Mouse (Mus musculus) hindbrain, embryonic 10.5 days (tissue): ENCODE data around the gene Lyrm7. TPM values are rescaled to one million over a fixed set of nuclear protein-coding genes. Genes with fewer than 3 reads are reported as not detected.
A peak's percentile ranks its signal among the peaks of the same experiment; 100 is the strongest.

Experiments used
- DNase-seq: peaks from one replicate; pipeline ENCODE4 v3.0.0-alpha.2; 2017; ENCODE audit warnings: low spot score
- H3K27ac ChIP-seq: fragments of 300-500 bp; sonication (generic); 2 replicates; pipeline ENCODE4 v1.5.1; 2016; ENCODE audit warnings: mild to moderate bottlenecking, moderate library complexity
- H3K27me3 ChIP-seq: fragments of 300-500 bp; sonication (generic); 2 replicates; pipeline ENCODE4 v1.6.1; 2016; ENCODE audit warnings: mild to moderate bottlenecking; ENCODE audit not compliant: poor library complexity, insufficient read depth, severe bottlenecking
- H3K36me3 ChIP-seq: fragments of 300-500 bp; sonication (generic); 2 replicates; pipeline ENCODE4 v1.6.1; 2016; ENCODE audit warnings: mild to moderate bottlenecking, moderate library complexity
- H3K4me1 ChIP-seq: fragments of 300-500 bp; sonication (generic); replicated peaks from 2 replicates; pipeline ENCODE4 v1.6.1; 2016; ENCODE audit warnings: mild to moderate bottlenecking
- H3K4me3 ChIP-seq: fragments of 300-500 bp; sonication (generic); 2 replicates; pipeline ENCODE4 v1.5.1; 2016; ENCODE audit warnings: mild to moderate bottlenecking, moderate library complexity
- H3K9me3 ChIP-seq: fragments of 300-500 bp; sonication (generic); 2 replicates; pipeline ENCODE4 v1.6.1; 2016; ENCODE audit warnings: mild to moderate bottlenecking, moderate library complexity
- WGBS: fragments of 180-500 bp; shearing (Covaris S2); methylation state at CpG from one replicate; pipeline ENCODE4 v1.1.7; 2016; 5-methylcytosine and 5-hydroxymethylcytosine counted together
- polyA plus RNA-seq: library from polyadenylated mRNA; unstranded; fragments of >200 nt; fragmentation: Nextera tagmentation; extraction: Ambion mirVana; gene quantifications from 2 replicates; pipeline ENCODE4 v1.2.1, GENCODE M21; 2016

Lyrm7 gene
- polyA plus RNA-seq, 1 experiment from 2014 or later = 5.2 TPM

GRCm38 (mm10) chr11:54878893-54879292, 18.2 kb upstream of the Lyrm7 start:
- Histone ChIP-seq H3K4me1 (peaks cover 17% of the 10 kb centered on the region), H3K36me3 (peaks cover 15% of the 10 kb centered on the region), H3K27ac (no peak overlapping the region), H3K4me3 (no peak overlapping the region), H3K9me3 (no peaks in the 10 kb centered on the region), H3K27me3 (no peaks in the 10 kb centered on the region)
- 83% methylated on average over 6 of the region's 6 CpGs for WGBS
- DNase-seq = no peak

GRCm38 (mm10) chr11:54876031-54876430, 15.3 kb upstream of the Lyrm7 start:
- Histone ChIP-seq H3K9me3 (no peaks in the 10 kb centered on the region), H3K36me3 (peaks cover 43% of the 10 kb centered on the region), H3K4me1 (peaks cover 4% of the 10 kb centered on the region), H3K4me3 (no peak overlapping the region), H3K27ac (no peak overlapping the region), H3K27me3 (no peaks in the 10 kb centered on the region)
- no peak for DNase-seq
- WGBS = 83% methylated on average over 5 of the region's 5 CpGs

GRCm38 (mm10) chr11:54871831-54872537, 11.3 kb upstream of the Lyrm7 start:
- peaks cover 74% of the 10 kb centered on the region for H3K36me3 ChIP-seq
- WGBS = 83% methylated on average over 7 of the region's 7 CpGs
- no peak overlapping the region for H3K4me3 ChIP-seq
- H3K27ac ChIP-seq = no peak overlapping the region
- no peaks in the 10 kb centered on the region for H3K9me3 ChIP-seq
- no peaks in the 10 kb centered on the region for H3K27me3 ChIP-seq
- peaks cover 25% of the 10 kb centered on the region for H3K4me1 ChIP-seq
- DNase-seq = no peak

- Histone ChIP-seq H3K9me3 (no peaks in the 10 kb centered on the region), H3K27me3 (no peaks in the 10 kb centered on the region), H3K27ac (no peak overlapping the region), H3K4me1 (peaks cover 36% of the 10 kb centered on the region), H3K4me3 (no peak overlapping the region), H3K36me3 (peaks cover 63% of the 10 kb centered on the region)
- 91% methylated on average over 3 of the region's 3 CpGs for WGBS
- no peak for DNase-seq
These were observed 8.6 kb upstream of the Lyrm7 start for GRCm38 (mm10) chr11:54869318-54869717.

GRCm38 (mm10) chr11:54868445-54868844, 7.7 kb upstream of the Lyrm7 start:
- Histone ChIP-seq H3K36me3 (peaks cover 54% of the 10 kb centered on the region), H3K4me1 (peaks cover 36% of the 10 kb centered on the region), H3K4me3 (peak overlapping the region; percentile 93), H3K9me3 (no peaks in the 10 kb centered on the region), H3K27me3 (no peaks in the 10 kb centered on the region), H3K27ac (peak overlapping the region; percentile 8; the same call in 1 of the 2 replicates)
- WGBS = 87% methylated on average over 2 of the region's 2 CpGs
- no peak for DNase-seq

GRCm38 (mm10) chr11:54867903-54868434, 7.3 kb upstream of the Lyrm7 start:
- H3K4me1 ChIP-seq = peaks cover 36% of the 10 kb centered on the region
- H3K4me3 ChIP-seq = peak overlapping the region; percentile 93

GRCm38 (mm10) chr11:54867049-54867385, 6.3 kb upstream of the Lyrm7 start:
- 9% methylated on average over 5 of the region's 5 CpGs for WGBS
- no peaks in the 10 kb centered on the region for H3K9me3 ChIP-seq
- no peak for DNase-seq
- H3K4me3 ChIP-seq = peak overlapping the region; percentile 93
- H3K4me1 ChIP-seq = peaks cover 36% of the 10 kb centered on the region
- H3K27ac ChIP-seq = peak overlapping the region; percentile 99
- no peaks in the 10 kb centered on the region for H3K27me3 ChIP-seq
- peaks cover 40% of the 10 kb centered on the region for H3K36me3 ChIP-seq

More at GRCm38 (mm10) chr11:54867903-54868434, 7.3 kb upstream of the Lyrm7 start:
- 87% methylated on average over 3 of the region's 3 CpGs for WGBS
- Histone ChIP-seq H3K27ac (no peak overlapping the region), H3K36me3 (peaks cover 50% of the 10 kb centered on the region), H3K9me3 (no peaks in the 10 kb centered on the region), H3K27me3 (no peaks in the 10 kb centered on the region)
- no peak for DNase-seq

- peaks cover 37% of the 10 kb centered on the region for H3K4me1 ChIP-seq
- peak; percentile 92 for DNase-seq
- no peaks in the 10 kb centered on the region for H3K9me3 ChIP-seq
- H3K4me3 ChIP-seq = peak within 1 kb of the TSS; percentile 93
- H3K36me3 ChIP-seq = peaks cover 34% of the 10 kb centered on the region
- peak within 1 kb of the TSS; percentile 99 for H3K27ac ChIP-seq
- WGBS = under 1% methylated on average over 107 of the region's 107 CpGs
- H3K27me3 ChIP-seq = no peaks in the 10 kb centered on the region
These were observed 5.7 kb upstream of the Lyrm7 start, which contains the start of gene Hint1 for GRCm38 (mm10) chr11:54866119-54867048. TSS of gene Hint1 (plus strand) at chr11:54866383.

GRCm38 (mm10) chr11:54865330-54866085, 4.8 kb upstream of the Lyrm7 start:
- Histone ChIP-seq H3K9me3 (no peaks in the 10 kb centered on the region), H3K27ac (peak overlapping the region; percentile 99), H3K27me3 (no peaks in the 10 kb centered on the region), H3K4me3 (peak overlapping the region; percentile 93), H3K36me3 (peaks cover 25% of the 10 kb centered on the region), H3K4me1 (peaks cover 43% of the 10 kb centered on the region)
- DNase-seq = no peak
- WGBS = 75% methylated on average over 6 of the region's 6 CpGs

GRCm38 (mm10) chr11:54862621-54863520, 2.2 kb upstream of the Lyrm7 start:
- peaks cover 36% of the 10 kb centered on the region for H3K4me1 ChIP-seq
- DNase-seq = peak; percentile 57
- no peaks in the 10 kb centered on the region for H3K9me3 ChIP-seq
- no peak overlapping the region for H3K27ac ChIP-seq
- H3K36me3 ChIP-seq = peaks cover under 1% of the 10 kb centered on the region; the same call in 1 of the 2 replicates
- H3K27me3 ChIP-seq = no peaks in the 10 kb centered on the region
- WGBS = 46% methylated on average over 10 of the region's 10 CpGs
- H3K4me3 ChIP-seq = no peak overlapping the region

- H3K4me3 ChIP-seq = peak overlapping the region; percentile 72
- peaks cover 27% of the 10 kb centered on the region for H3K4me1 ChIP-seq
- no peaks in the 10 kb centered on the region for H3K9me3 ChIP-seq
- no peak for DNase-seq
- no peaks in the 10 kb centered on the region for H3K27me3 ChIP-seq
- H3K27ac ChIP-seq = peak overlapping the region; percentile 91
- 95% methylated on average over 5 of the region's 5 CpGs for whole genome bisulfite sequencing
- H3K36me3 ChIP-seq = no peaks in the 10 kb centered on the region
These were observed 1.0 kb upstream of the Lyrm7 start for GRCm38 (mm10) chr11:54861471-54862420.
